Mouse (Mus musculus) layer of hippocampus, postnatal 25 days (tissue): ENCODE measurements around the gene Entpd2. TPM values are rescaled to one million over a fixed set of nuclear protein-coding genes. Genes with fewer than 3 reads are reported as not detected.
"Not testable (repeated sequence)": the region's sequence is repeated elsewhere in the genome, so short reads cannot be mapped to it uniquely, and the experiment has no call there.

Experiments
- DNase-seq, 2 experiments: peaks; one replicate each; pipeline ENCODE4 v3.0.0; 2022; ENCODE audit warnings: mixed read lengths in 2 of 2, low spot score in 1 of 2; ENCODE audit errors: extremely low spot score in 1 of 2
- total RNA-seq, 2 experiments: library from RNA; stranded (reverse); gene quantifications; 2 replicates each; pipeline ENCODE4 v1.2.3; 2021

Gene Entpd2
- total RNA-seq, 2 experiments from 2014 or later, result 15.3 to 18.0 TPM

GRCm38 (mm10) chr2:25391266-25391665 lies 4.4 kb upstream of the Entpd2 start:
- DNase-seq, result no peak

GRCm38 (mm10) chr2:25394281-25395221 lies 1.1 kb upstream of the Entpd2 start:
- peak in 1 of 2 experiments; percentile 36 for DNase-seq

- peak in 1 of 2 experiments; percentile 41 for DNase-seq
These were observed 916 bp downstream of the Entpd2 start for GRCm38 (mm10) chr2:25396597-25396983.

- no peak for DNase-seq
These were observed 1.3 kb downstream of the Entpd2 start for GRCm38 (mm10) chr2:25397010-25397409.

GRCm38 (mm10) chr2:25398065-25398464 lies 2.4 kb downstream of the Entpd2 start:
- DNase-seq, result no peak

GRCm38 (mm10) chr2:25399051-25399450 lies 3.4 kb downstream of the Entpd2 start, which contains the start of gene Npdc1:
Npdc1 (plus strand) TSS chr2:25399351.
- no peak for DNase-seq

- DNase-seq, result no peak
These were observed 4.6 kb downstream of the Entpd2 start for GRCm38 (mm10) chr2:25400291-25400690.

GRCm38 (mm10) chr2:25400764-25401163 lies 5.1 kb downstream of the Entpd2 start:
- peak in 1 of 2 experiments; percentile 56 for DNase-seq

GRCm38 (mm10) chr2:25402377-25402971 lies 6.8 kb downstream of the Entpd2 start:
- DNase-seq, result peak; percentile 55 to 82

- DNase-seq, result peak; percentile 81 to 89
These were observed 7.4 kb downstream of the Entpd2 start for GRCm38 (mm10) chr2:25402972-25403601.

- no peak for DNase-seq
These were observed 8.3 kb downstream of the Entpd2 start for GRCm38 (mm10) chr2:25403994-25404393.

- DNase-seq, result no peak
These were observed 13.2 kb downstream of the Entpd2 start for GRCm38 (mm10) chr2:25408908-25409307.

GRCm38 (mm10) chr2:25413436-25413835 lies 17.8 kb downstream of the Entpd2 start:
- not testable (repeated sequence) for DNase-seq

GRCm38 (mm10) chr2:25417426-25417825 lies 21.8 kb downstream of the Entpd2 start:
- no peak for DNase-seq

- DNase-seq, result peak in 1 of 2 experiments; percentile 61
These were observed 26.2 kb downstream of the Entpd2 start for GRCm38 (mm10) chr2:25421896-25422295.

- DNase-seq, result no peak
These were observed 27.1 kb downstream of the Entpd2 start, which contains the start of gene Fut7 for GRCm38 (mm10) chr2:25422587-25423410. Fut7 (plus strand) TSS chr2:25423267.

GRCm38 (mm10) chr2:25423626-25424025 lies 28.0 kb downstream of the Entpd2 start:
- DNase-seq, result no peak

- DNase-seq, result no peak
These were observed 29.8 kb downstream of the Entpd2 start for GRCm38 (mm10) chr2:25425481-25425880.

- DNase-seq, result peak; percentile 59 to 82
These were observed 31.1 kb downstream of the Entpd2 start for GRCm38 (mm10) chr2:25426721-25427191.

GRCm38 (mm10) chr2:25427256-25427655 lies 31.6 kb downstream of the Entpd2 start:
- DNase-seq, result no peak
